Mouse (Mus musculus) CH12.LX (cell line): Measurements from ENCODE around the gene Fau. TPM values are rescaled to one million over a fixed set of nuclear protein-coding genes. Genes with fewer than 3 reads are reported as not detected.

Source experiments
- DNase-seq: peaks from one replicate; pipeline ENCODE4 v3.0.0-alpha.2; 2013; ENCODE audit errors: extremely low read depth
- H3K27ac ChIP-seq: 2 replicates; pipeline ENCODE4 v1.5.1; 2012; ENCODE audit warnings: low read depth, mild to moderate bottlenecking, control low read depth, moderate library complexity; ENCODE audit not compliant: insufficient read depth
- H3K27me3 ChIP-seq: replicated peaks from 2 replicates; pipeline ENCODE3; 2012; ENCODE audit warnings: inconsistent platforms
- H3K36me3 ChIP-seq, 2 experiments: replicated peaks in 1 of 2; 2 replicates each; pipeline versions ENCODE3 to v1.6.1; 2012; ENCODE audit warnings: inconsistent platforms in 1 of 2, low read length in 1 of 2, mild to moderate bottlenecking in 1 of 2, mixed read lengths in 1 of 2, moderate library complexity in 1 of 2; ENCODE audit not compliant: control insufficient read depth in 1 of 2, insufficient read depth in 1 of 2
- H3K4me1 ChIP-seq, 2 experiments: 2 replicates each; pipeline ENCODE4 v1.6.1; 2012; ENCODE audit warnings: inconsistent platforms in 1 of 2, moderate library complexity in 1 of 2; ENCODE audit not compliant: insufficient read depth in 2 of 2, control insufficient read depth in 1 of 2
- H3K4me2 ChIP-seq: 2 replicates; pipeline ENCODE4 v1.6.1; 2012; ENCODE audit warnings: low read depth, mild to moderate bottlenecking, control low read depth; ENCODE audit not compliant: poor library complexity, insufficient read depth, severe bottlenecking
- H3K4me3 ChIP-seq, 3 experiments: fragments of 150-350 bp in 1 of 3; sonication (generic) in 1 of 3; replicated peaks in 1 of 3; 2 replicates each; pipeline versions ENCODE3 to v1.5.1; 2011 to 2012; ENCODE audit warnings: low read depth in 2 of 3, low read length in 2 of 3, mild to moderate bottlenecking in 2 of 3, moderate library complexity in 2 of 3, control low read depth in 1 of 3, improper control_type of control experiment in 1 of 3, inconsistent platforms in 1 of 3, mixed read lengths in 1 of 3; ENCODE audit not compliant: poor library complexity in 1 of 3
- H3K79me2 ChIP-seq: replicated peaks from 2 replicates; pipeline ENCODE4 v1.6.1; 2012; ENCODE audit warnings: mild to moderate bottlenecking, moderate library complexity; ENCODE audit not compliant: control insufficient read depth, poor library complexity, insufficient read depth, severe bottlenecking; ENCODE audit errors: extremely low read depth
- H3K9ac ChIP-seq: 2 replicates; pipeline ENCODE4 v1.6.1; 2012; ENCODE audit warnings: low read depth, mild to moderate bottlenecking, control low read depth, moderate library complexity; ENCODE audit not compliant: insufficient read depth
- H3K9me3 ChIP-seq: replicated peaks from 2 replicates; pipeline ENCODE3; 2012; ENCODE audit warnings: low read length, inconsistent platforms, mixed read lengths
- CHD1 ChIP-seq: IDR thresholded peaks from 2 replicates; pipeline ENCODE4 v1.6.1; 2012; ENCODE audit warnings: low read depth, low read length, improper control_type of control experiment, inconsistent platforms
- CTCF ChIP-seq, 2 experiments: IDR thresholded peaks in 1 of 2; conservative IDR thresholded peaks in 1 of 2; 2 replicates each; pipeline ENCODE4 v1.5.1; 2011 to 2012; ENCODE audit warnings: low read depth in 2 of 2, low read length in 2 of 2, improper control_type of control experiment in 1 of 2, inconsistent platforms in 1 of 2, mild to moderate bottlenecking in 1 of 2, moderate library complexity in 1 of 2
- MAFK ChIP-seq: IDR thresholded peaks from 2 replicates; pipeline ENCODE4 v1.6.1; 2011; ENCODE audit warnings: low read length, improper control_type of control experiment; ENCODE audit not compliant: insufficient replicate concordance
- NELFE ChIP-seq: IDR thresholded peaks from 2 replicates; pipeline ENCODE4 v1.6.1; 2011; ENCODE audit warnings: low read depth, low read length, improper control_type of control experiment
- NRF1 ChIP-seq: IDR thresholded peaks from 2 replicates; pipeline ENCODE4 v1.6.1; 2014; ENCODE audit warnings: low read depth, mild to moderate bottlenecking, inconsistent platforms, low read length, improper control_type of control experiment, moderate library complexity
- RAD21 ChIP-seq: IDR thresholded peaks from 2 replicates; pipeline ENCODE4 v1.6.1; 2011; ENCODE audit warnings: low read depth, mild to moderate bottlenecking, low read length, improper control_type of control experiment, moderate library complexity
- RCOR1 ChIP-seq: conservative IDR thresholded peaks from 2 replicates; pipeline ENCODE4 v1.6.1; 2012; ENCODE audit warnings: low read depth, mild to moderate bottlenecking, inconsistent platforms, low read length, improper control_type of control experiment
- SMC3 ChIP-seq: IDR thresholded peaks from 2 replicates; pipeline ENCODE4 v1.6.1; 2011; ENCODE audit warnings: low read depth, low read length, improper control_type of control experiment
- USF1 ChIP-seq: IDR thresholded peaks from 2 replicates; pipeline ENCODE4 v1.6.1; 2014; ENCODE audit warnings: low read depth, mild to moderate bottlenecking, inconsistent platforms, low read length, improper control_type of control experiment
- ZC3H11A ChIP-seq: IDR thresholded peaks from 2 replicates; pipeline ENCODE4 v1.6.1; 2012; ENCODE audit warnings: low read depth, mild to moderate bottlenecking, inconsistent platforms, low read length, improper control_type of control experiment
- dilution Hi-C: fragments of 300-500 bp; cut with MboI; formaldehyde crosslinking; loops from 2 replicates; pipeline ENCODE4 v1.14.3; 2020; ENCODE audit warnings: low sequenced_read_pairs; ENCODE audit not compliant: extremely low pct_unique_long_range_greater_than_20kb, extremely low pct_ligation_motif_present
- in situ Hi-C: fragments of 300-500 bp; cut with MboI; formaldehyde crosslinking; loops from 3 replicates; pipeline ENCODE4 v1.14.3; 2019; ENCODE audit warnings: low sequenced_read_pairs, low pct_ligation_motif_present, low pct_unique_long_range_greater_than_20kb, mixed read lengths
- polyA plus RNA-seq: library from polyadenylated mRNA; unstranded; fragments of >175 nt; gene quantifications from 2 replicates; pipeline ENCODE4 v1.2.1, GENCODE M21; 2012; ENCODE audit warnings: low read depth; ENCODE audit not compliant: insufficient read length
- total RNA-seq, 2 experiments: library from RNA; depleted of rRNA; stranded (reverse); fragments of 300-350 nt in 1 of 2; fragments of >200 nt in 1 of 2; gene quantifications; 2 replicates each; pipeline ENCODE4 v1.2.3; 2012 to 2014

Gene Fau
- total and polyA plus RNA-seq, 3 experiments: 1,239 to 2,522 (median 2,403) TPM

GRCm38 (mm10) chr19:6066571-6066970 is 8.9 kb downstream of the Fau start:
- no peak overlapping the region for H3K27ac ChIP-seq
- DNase-seq: no peak
- peaks cover 32 to 52% of the 10 kb centered on the region in 2 experiments for H3K36me3 ChIP-seq
- no peak overlapping the region for H3K9ac ChIP-seq
- peak overlapping the region; percentile 88 for H3K4me2 ChIP-seq
- dilution Hi-C loops: no loop called here
- TF ChIP-seq NELFE (no peak), ZC3H11A (no peak), CHD1 (no peak)
- H3K4me1 ChIP-seq: peaks cover 14 to 44% of the 10 kb centered on the region in 2 experiments
- peaks cover 5% of the 10 kb centered on the region for H3K79me2 ChIP-seq
- no peaks in the 10 kb centered on the region for H3K9me3 ChIP-seq
- peak overlapping the region in 1 of 3 experiments; percentile 53 for H3K4me3 ChIP-seq
- in situ Hi-C loops: loop anchor here (10.0 kb wide), 1 partner anchor 102 kb away; the partner anchor contains the start of gene Pola2
- H3K27me3 ChIP-seq: no peaks in the 10 kb centered on the region

- Histone ChIP-seq H3K4me3 (peak overlapping the region; percentile 42 to 53 (median 47)), H3K79me2 (peaks cover 5% of the 10 kb centered on the region), H3K27ac (no peak overlapping the region), H3K27me3 (no peaks in the 10 kb centered on the region), H3K36me3 (peaks cover 33 to 56% of the 10 kb centered on the region in 2 experiments), H3K9me3 (no peaks in the 10 kb centered on the region), H3K4me1 (peaks cover 14 to 43% of the 10 kb centered on the region in 2 experiments), H3K9ac (peak overlapping the region; percentile 30), H3K4me2 (peak overlapping the region; percentile 88)
- in situ Hi-C loops (loop anchor here (10.0 kb wide), 1 partner anchor 102 kb away; the partner anchor contains the start of gene Pola2), dilution Hi-C loops (no loop called here)
- DNase-seq: peak; percentile 88
- peak; percentile 30 for TF ChIP-seq RAD21
- no peak for TF ChIP-seq USF1
- no peak for TF ChIP-seq MAFK
- TF ChIP-seq SMC3: peak; percentile 76
- 0 out of 2 replicates have a peak, but pooled peaks have one; percentile 14 for TF ChIP-seq NRF1
- TF ChIP-seq RCOR1: 0 out of 2 replicates have a peak, but pooled peaks have one; percentile 25
- peak; percentile 35 to 89; a peak in 3 of 4 replicates for TF ChIP-seq CTCF (conservative IDR thresholded peaks at IDR 0.05 in 1 of 2, IDR thresholded peaks at IDR 0.05 in 1 of 2; ENCODE audit: low read depth in 2 of 2, low read length in 2 of 2)
Observed at GRCm38 (mm10) chr19:6067011-6067723, 9.5 kb downstream of the Fau start.
